In the genomic region with DNA sequence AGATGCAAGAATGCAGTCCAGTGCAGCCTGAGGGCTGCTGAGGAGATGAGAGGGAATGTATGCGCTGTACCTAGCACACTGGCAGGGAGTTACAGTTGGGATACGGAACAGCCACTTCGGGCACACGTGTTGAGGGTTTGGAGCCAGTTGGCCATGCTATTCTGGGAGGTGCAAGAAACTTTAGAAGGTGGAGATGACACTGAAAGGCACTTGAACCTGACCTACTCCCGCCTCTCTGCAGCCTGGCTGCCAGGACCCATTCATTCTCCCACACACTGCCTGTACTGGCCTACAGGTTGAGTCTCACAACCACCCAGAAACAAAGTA, we compare ENCODE assay signal across 13 mouse cellular contexts.
DNase-seq lines count a peak whose midpoint lies in the region; TF ChIP-seq lines count a peak whose summit lies in the region.
"Had no signal": no experiment of that assay in that cellular context is flagged by ENCODE, and none has a peak within 500 bp of the region (broad histone marks: within the 10 kb centered on the region; RNA-seq: fewer than 3 reads in every experiment).

No protein-coding gene starts in this region.

- WGBS in heart, embryonic 10.5 days = 41% methylated on average over 5 of the region's 5 CpGs

- H3K4me1 ChIP-seq in heart, embryonic 10.5 days = peaks cover 34% of the 10 kb centered on the region
- H3K4me1 ChIP-seq in E14TG2a.4 (replicated peaks; ENCODE audit: low read depth, low read length) = peaks cover 21% of the 10 kb centered on the region

- intact Hi-C loops in left cerebral cortex, postnatal 25 days (cut with DNase I) = no loop called here
- intact Hi-C loops in left cerebral cortex, adult 2 months (cut with DNase I) = no loop called here

- H3K36me3 ChIP-seq in heart, embryonic 10.5 days = 0 out of 2 replicates have a peak, but pooled peaks cover 3% of the 10 kb centered on the region
- no peaks in the 10 kb centered on the region for H3K36me3 ChIP-seq in E14TG2a.4 (ENCODE audit: insufficient read depth, low read length)
- H3K36me3 ChIP-seq: hindbrain, embryonic 10.5 days; liver, embryonic 12.5 days had no signal

- peak; percentile 95 for DNase-seq in heart, adult 11 months
- no peak for DNase-seq in heart, embryonic 10.5 days (ENCODE audit: low spot score)
- DNase-seq in heart, adult 8-10 months (ENCODE audit: low spot score) = peak; percentile 28
- DNase-seq in heart, postnatal 4 days = peak; percentile 30
- no peak for DNase-seq in left cerebral cortex, postnatal 25 days (ENCODE audit: low spot score in 2 of 2)
- DNase-seq in spleen, postnatal 14 days (ENCODE audit: low spot score in 2 of 2) = no peak
- DNase-seq in left cerebral cortex, adult 2 months (ENCODE audit: extremely low spot score in 1 of 2, low spot score in 2 of 2) = no peak
- DNase-seq: cerebellum, adult 9-11 months; midbrain, embryonic 14.5 days; right cerebral cortex, postnatal 25 days had no signal

- no peak overlapping the region for H3K4me3 ChIP-seq in heart, embryonic 10.5 days
- peak overlapping the region; percentile 62 for H3K4me3 ChIP-seq in E14TG2a.4 (replicated peaks; ENCODE audit: low read length)
- H3K4me3 ChIP-seq in left cerebral cortex, adult 2 months = no peak overlapping the region
- H3K4me3 ChIP-seq: hindbrain, embryonic 10.5 days; liver, embryonic 12.5 days had no signal

- no peak overlapping the region for H3K27ac ChIP-seq in heart, embryonic 10.5 days
- H3K27ac ChIP-seq in left cerebral cortex, adult 2 months = no peak overlapping the region
- H3K27ac ChIP-seq: hindbrain, embryonic 10.5 days; liver, embryonic 12.5 days had no signal

- no peaks in the 10 kb centered on the region for H3K9me3 ChIP-seq in heart, embryonic 10.5 days
- H3K9me3 ChIP-seq in E14TG2a.4 (ENCODE audit: low read length) = no peaks in the 10 kb centered on the region
- H3K9me3 ChIP-seq: hindbrain, embryonic 10.5 days; liver, embryonic 12.5 days had no signal

- no peak for TF ChIP-seq CTCF in E14TG2a.4 (conservative IDR thresholded peaks at IDR 0.05; ENCODE audit: low read length)
- TF ChIP-seq CTCF in left cerebral cortex, adult 2 months (IDR thresholded peaks at IDR 0.05) = no peak

- H3K27me3 ChIP-seq in heart, embryonic 10.5 days (ENCODE audit: insufficient read depth, poor library complexity, severe bottlenecking) = peaks cover 11% of the 10 kb centered on the region; the same call in 1 of the 2 replicates
- 0 out of 2 replicates have a peak, but pooled peaks cover 6% of the 10 kb centered on the region for H3K27me3 ChIP-seq in E14TG2a.4 (ENCODE audit: insufficient read depth, low read length)
- H3K27me3 ChIP-seq: liver, embryonic 12.5 days had no signal

Comparison
In these comparisons a context has a peak if more than half of its experiments do, and no peak if none do; other contexts are left out.
1. DNase-seq: peak in heart, adult 11 months (single experiment), heart, adult 8-10 months (single experiment) and heart, postnatal 4 days (single experiment); none in heart, embryonic 10.5 days (single experiment), left cerebral cortex, postnatal 25 days (0 of 2), spleen, postnatal 14 days (0 of 2) and left cerebral cortex, adult 2 months (0 of 2).